In the genomic region with DNA sequence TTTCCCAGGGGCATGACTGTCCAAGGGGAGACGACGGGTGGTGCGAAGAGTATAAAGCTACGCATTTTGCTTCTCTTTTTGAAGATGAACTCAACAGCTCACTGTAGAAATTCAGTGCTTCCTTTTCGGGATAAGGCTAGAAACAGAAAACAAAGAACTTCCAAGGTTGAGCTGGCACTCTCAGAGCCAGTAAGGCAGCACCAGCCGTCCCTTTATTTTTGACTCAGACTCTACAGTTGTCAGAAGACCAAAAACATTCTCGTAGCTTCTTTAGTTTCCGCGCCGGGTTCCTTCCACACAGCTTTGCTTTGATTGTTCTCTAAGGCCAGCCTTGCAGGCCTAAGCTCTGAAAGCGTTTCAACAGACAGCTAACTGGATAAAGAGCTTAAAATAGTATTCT, we compare ENCODE assay signal across 18 mouse cellular contexts.
DNase-seq lines count a peak whose midpoint lies in the region; ATAC-seq and TF ChIP-seq lines count a peak whose summit lies in the region.
"Had no signal": no experiment of that assay in that cellular context is flagged by ENCODE, and none has a peak within 500 bp of the region (broad histone marks: within the 10 kb centered on the region; RNA-seq: fewer than 3 reads in every experiment).

No protein-coding gene starts in this region.

- H3K4me1 ChIP-seq in embryonic facial prominence, embryonic 14.5 days (ENCODE audit: control insufficient read depth, insufficient read depth, low read length), result no peaks in the 10 kb centered on the region
- no peaks in the 10 kb centered on the region for H3K4me1 ChIP-seq in embryonic facial prominence, embryonic 10.5 days
- H3K4me1 ChIP-seq in heart, embryonic 12.5 days (replicated peaks), result peaks cover 11% of the 10 kb centered on the region
- H3K4me1 ChIP-seq in intestine, postnatal 0 days (replicated peaks; ENCODE audit: control insufficient read depth, insufficient read depth, low read length), result peaks cover 8% of the 10 kb centered on the region; the same call in 1 of the 2 replicates
- H3K4me1 ChIP-seq: embryonic facial prominence, embryonic 13.5 days; liver, embryonic 15.5 days had no signal

- no peak overlapping the region for H3K27ac ChIP-seq in embryonic facial prominence, embryonic 14.5 days (replicated peaks; ENCODE audit: low read depth, low read length)
- H3K27ac ChIP-seq in embryonic facial prominence, embryonic 10.5 days (replicated peaks), result no peak overlapping the region
- H3K27ac ChIP-seq in heart, embryonic 12.5 days (ENCODE audit: poor library complexity, severe bottlenecking), result no peak overlapping the region; the same call in 1 of the 2 replicates
- no peak overlapping the region; the same call in 1 of the 2 replicates for H3K27ac ChIP-seq in left cerebral cortex, adult 2 months
- H3K27ac ChIP-seq in intestine, postnatal 0 days (ENCODE audit: low read depth, low read length), result peak overlapping the region; percentile 64; the same call in 1 of the 2 replicates
- H3K27ac ChIP-seq: embryonic facial prominence, embryonic 13.5 days; liver, embryonic 15.5 days; macrophage had no signal

- ATAC-seq in embryonic facial prominence, embryonic 14.5 days (ENCODE audit: low read depth), result no peak
- ATAC-seq in heart, embryonic 12.5 days (ENCODE audit: insufficient number of reproducible peaks, low FRiP score), result no peak
- ATAC-seq in intestine, postnatal 0 days, result 0 out of 2 replicates have a peak, but pooled peaks have one; percentile 2
- ATAC-seq: forebrain, embryonic 16.5 days had no signal

- no peak overlapping the region for H3K4me2 ChIP-seq in embryonic facial prominence, embryonic 14.5 days (ENCODE audit: low read depth, low read length)
- H3K4me2 ChIP-seq in heart, embryonic 12.5 days, result peak overlapping the region; percentile 26; the same call in 1 of the 2 replicates
- no peak overlapping the region for H3K4me2 ChIP-seq in intestine, postnatal 0 days (replicated peaks; ENCODE audit: low read depth)
- H3K4me2 ChIP-seq: embryonic facial prominence, embryonic 13.5 days; liver, embryonic 15.5 days had no signal

- no peak overlapping the region for H3K9ac ChIP-seq in embryonic facial prominence, embryonic 14.5 days (ENCODE audit: low read depth, low read length)
- H3K9ac ChIP-seq in heart, embryonic 12.5 days, result no peak overlapping the region
- H3K9ac ChIP-seq in intestine, postnatal 0 days (ENCODE audit: low read depth, low read length), result no peak overlapping the region
- H3K9ac ChIP-seq: embryonic facial prominence, embryonic 13.5 days; liver, embryonic 15.5 days had no signal

- no peaks in the 10 kb centered on the region for H3K27me3 ChIP-seq in embryonic facial prominence, embryonic 14.5 days (replicated peaks; ENCODE audit: control insufficient read depth, insufficient read depth, low read length)
- H3K27me3 ChIP-seq in embryonic facial prominence, embryonic 10.5 days (replicated peaks; ENCODE audit: low read depth, poor library complexity, severe bottlenecking), result no peaks in the 10 kb centered on the region
- H3K27me3 ChIP-seq in heart, embryonic 12.5 days (replicated peaks), result no peaks in the 10 kb centered on the region
- H3K27me3 ChIP-seq in intestine, postnatal 0 days (replicated peaks; ENCODE audit: control insufficient read depth, insufficient read depth, low read length), result no peaks in the 10 kb centered on the region
- H3K27me3 ChIP-seq: embryonic facial prominence, embryonic 13.5 days; liver, embryonic 15.5 days had no signal

- TF ChIP-seq CTCF in left cerebral cortex, adult 2 months (IDR thresholded peaks at IDR 0.05), result no peak
- TF ChIP-seq CTCF in intestine, postnatal 0 days (IDR thresholded peaks at IDR 0.05; ENCODE audit: low read depth), result no peak

- H3K4me3 ChIP-seq in embryonic facial prominence, embryonic 14.5 days (ENCODE audit: low read depth, low read length), result no peak overlapping the region
- H3K4me3 ChIP-seq in embryonic facial prominence, embryonic 10.5 days, result no peak overlapping the region
- no peak overlapping the region for H3K4me3 ChIP-seq in heart, embryonic 12.5 days
- peak overlapping the region; percentile 20; the same call in 1 of the 2 replicates for H3K4me3 ChIP-seq in left cerebral cortex, adult 2 months
- no peak overlapping the region for H3K4me3 ChIP-seq in intestine, postnatal 0 days (ENCODE audit: low read depth, low read length)
- H3K4me3 ChIP-seq: embryonic facial prominence, embryonic 13.5 days; liver, embryonic 15.5 days had no signal

- H3K36me3 ChIP-seq in embryonic facial prominence, embryonic 14.5 days (ENCODE audit: control insufficient read depth, insufficient read depth, low read length), result no peaks in the 10 kb centered on the region
- no peaks in the 10 kb centered on the region for H3K36me3 ChIP-seq in embryonic facial prominence, embryonic 10.5 days (replicated peaks)
- H3K36me3 ChIP-seq in heart, embryonic 12.5 days, result no peaks in the 10 kb centered on the region
- no peaks in the 10 kb centered on the region for H3K36me3 ChIP-seq in intestine, postnatal 0 days (ENCODE audit: control insufficient read depth, insufficient read depth)
- H3K36me3 ChIP-seq: embryonic facial prominence, embryonic 13.5 days; liver, embryonic 15.5 days had no signal

- no peaks in the 10 kb centered on the region for H3K9me3 ChIP-seq in embryonic facial prominence, embryonic 14.5 days (ENCODE audit: control insufficient read depth, low read length)
- no peaks in the 10 kb centered on the region for H3K9me3 ChIP-seq in embryonic facial prominence, embryonic 10.5 days
- H3K9me3 ChIP-seq in heart, embryonic 12.5 days (replicated peaks), result no peaks in the 10 kb centered on the region
- no peaks in the 10 kb centered on the region for H3K9me3 ChIP-seq in intestine, postnatal 0 days (ENCODE audit: control insufficient read depth)
- H3K9me3 ChIP-seq: embryonic facial prominence, embryonic 13.5 days; liver, embryonic 15.5 days had no signal

- intact Hi-C loops in left cerebral cortex, adult 2 months (cut with DNase I), result no loop called here
- intact Hi-C loops in left cerebral cortex, postnatal 10 days (cut with DNase I), result loop anchor here (10.0 kb wide), 1 partner anchor 202 kb away; no protein-coding TSS in a partner anchor

- WGBS in embryonic facial prominence, embryonic 14.5 days, result 58% methylated on average over 11 of the region's 11 CpGs
- 60% methylated on average over 11 of the region's 11 CpGs for WGBS in embryonic facial prominence, embryonic 10.5 days
- 31% methylated on average over 11 of the region's 11 CpGs for WGBS in heart, embryonic 12.5 days
- 83% methylated on average over 11 of the region's 11 CpGs for WGBS in intestine, postnatal 0 days

- peak; percentile 22 for DNase-seq in embryonic facial prominence, embryonic 14.5 days (ENCODE audit: low spot score)
- DNase-seq in embryonic facial prominence, embryonic 10.5 days (ENCODE audit: low spot score), result no peak
- DNase-seq in heart, postnatal 4 days, result no peak
- no peak for DNase-seq in left cerebral cortex, adult 2 months (ENCODE audit: extremely low spot score in 1 of 2, low spot score in 2 of 2)
- DNase-seq in left cerebral cortex, postnatal 10 days (ENCODE audit: extremely low spot score in 1 of 2, low spot score in 2 of 2), result no peak
- DNase-seq in gastrocnemius, postnatal 4 days (ENCODE audit: low spot score in 2 of 2), result no peak
- DNase-seq: adrenal gland, adult 2 months; cerebellum, postnatal 10 days; gastrocnemius, postnatal 10 days; kidney, adult 9 months; kidney, postnatal 25 days; retina, postnatal 1 day had no signal
